Mouse (Mus musculus): ENCODE results near the gene Ramac. TPM values are rescaled to one million over a fixed set of nuclear protein-coding genes. Genes with fewer than 3 reads are reported as not detected.

The Ramac gene
- polyA plus RNA-seq, 1 experiment from 2014 or later = 140 TPM

DNA sequence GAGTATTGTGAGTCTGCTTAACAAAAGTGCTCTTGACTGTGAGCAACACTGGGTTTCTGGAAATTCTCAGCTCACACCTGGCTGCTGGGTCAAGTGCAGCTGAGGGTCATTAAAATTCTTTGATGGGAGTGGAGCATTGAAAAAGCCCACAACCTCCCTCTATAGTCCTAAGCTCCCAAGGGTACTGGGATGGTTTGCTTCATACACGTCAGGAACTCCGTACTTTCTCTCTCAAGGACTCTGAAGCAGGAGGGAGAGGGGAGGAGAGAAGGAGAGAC is 36.1 kb upstream of the Ramac start:
- DNase-seq (ENCODE audit: low spot score) = peak; percentile 88
- Histone ChIP-seq H3K9ac (replicated peaks; ENCODE audit: low read depth) (no peak overlapping the region), H3K27ac (ENCODE audit: low read length) (no peak overlapping the region)

DNA sequence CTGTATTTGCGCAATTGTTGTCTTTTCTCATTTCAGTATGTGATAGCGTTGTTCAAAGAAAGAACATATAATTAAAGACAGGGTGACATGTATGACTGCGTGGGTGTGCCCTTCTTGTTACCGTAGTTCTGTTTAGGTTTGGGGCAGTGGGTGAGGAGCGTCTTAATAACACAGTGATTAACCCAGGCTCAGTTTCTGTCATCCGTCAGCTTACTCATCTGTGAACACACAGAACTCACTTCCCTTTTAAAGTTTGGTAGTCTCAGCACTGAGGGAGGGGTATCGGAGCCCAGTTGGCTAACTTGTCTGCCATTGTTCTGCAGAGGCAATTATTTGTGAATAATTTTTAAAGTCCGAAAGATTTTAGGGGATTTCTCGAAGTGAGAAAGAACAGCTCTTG is 35.0 kb upstream of the Ramac start:
- H3K27me3 ChIP-seq (replicated peaks; ENCODE audit: insufficient read depth, low read length) = no peaks in the 10 kb centered on the region
- H3K9ac ChIP-seq (replicated peaks; ENCODE audit: low read depth) = no peak overlapping the region
- no peak for TF ChIP-seq CTCF (IDR thresholded peaks at IDR 0.05)
- TF ChIP-seq EP300 (IDR thresholded peaks at IDR 0.05) = no peak
- no peak overlapping the region for H3K4me2 ChIP-seq (replicated peaks; ENCODE audit: low read depth, low read length)
- H3K36me3 ChIP-seq (ENCODE audit: insufficient read depth, low read length) = no peaks in the 10 kb centered on the region
- H3K27ac ChIP-seq (ENCODE audit: low read length) = no peak overlapping the region
- no peak overlapping the region for H3K4me3 ChIP-seq (ENCODE audit: low read depth, low read length)
- 66% methylated on average over 9 of the region's 9 CpGs for WGBS
- H3K9me3 ChIP-seq (ENCODE audit: low read length) = no peaks in the 10 kb centered on the region
- no peaks in the 10 kb centered on the region for H3K4me1 ChIP-seq (ENCODE audit: insufficient read depth, low read depth, low read length)
- ATAC-seq = no peak
- no peak for DNase-seq (ENCODE audit: low spot score)

More for the DNA sequence above, 36.1 kb upstream of the Ramac start:
- TF ChIP-seq CTCF (IDR thresholded peaks at IDR 0.05) (no peak), EP300 (IDR thresholded peaks at IDR 0.05) (peak; percentile 36; the same call in 1 of the 2 replicates)
- H3K36me3 ChIP-seq (ENCODE audit: insufficient read depth, low read length) = no peaks in the 10 kb centered on the region
- 50% methylated on average over 2 of the region's 2 CpGs for WGBS
- no peaks in the 10 kb centered on the region for H3K9me3 ChIP-seq (ENCODE audit: low read length)
- no peaks in the 10 kb centered on the region for H3K27me3 ChIP-seq (replicated peaks; ENCODE audit: insufficient read depth, low read length)
- peak; percentile 92 for ATAC-seq
- no peaks in the 10 kb centered on the region for H3K4me1 ChIP-seq (ENCODE audit: insufficient read depth, low read depth, low read length)
- no peak overlapping the region for H3K4me3 ChIP-seq (ENCODE audit: low read depth, low read length)
- peak overlapping the region; percentile 18; the same call in 1 of the 2 replicates for H3K4me2 ChIP-seq (replicated peaks; ENCODE audit: low read depth, low read length)

DNA sequence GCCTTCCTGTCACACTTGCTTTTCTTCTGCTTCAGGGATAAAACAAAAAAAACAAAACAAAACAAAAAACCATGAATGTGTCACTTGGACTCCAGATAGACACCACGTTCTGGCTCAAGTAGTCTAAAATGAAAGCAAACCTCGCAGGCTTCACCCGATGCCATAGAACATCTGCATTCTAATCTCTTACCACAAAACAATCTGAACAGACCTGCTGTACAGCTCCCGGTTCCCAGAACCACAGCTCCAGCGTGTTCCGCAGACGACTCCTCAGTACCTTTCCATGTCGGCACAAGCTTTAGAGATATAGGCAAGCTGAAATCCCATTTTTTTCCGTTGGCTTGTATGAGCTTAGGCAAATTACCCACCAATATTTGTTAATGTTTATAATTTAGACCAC is 32.9 kb upstream of the Ramac start:
- ATAC-seq (no peak), DNase-seq (ENCODE audit: low spot score) (no peak)
- TF ChIP-seq CTCF (IDR thresholded peaks at IDR 0.05) = no peak
- TF ChIP-seq EP300 (IDR thresholded peaks at IDR 0.05) = no peak
- Histone ChIP-seq H3K36me3 (ENCODE audit: insufficient read depth, low read length) (no peaks in the 10 kb centered on the region), H3K4me3 (ENCODE audit: low read depth, low read length) (no peak overlapping the region), H3K4me1 (ENCODE audit: insufficient read depth, low read depth, low read length) (no peaks in the 10 kb centered on the region), H3K9ac (replicated peaks; ENCODE audit: low read depth) (no peak overlapping the region), H3K9me3 (ENCODE audit: low read length) (no peaks in the 10 kb centered on the region), H3K27ac (ENCODE audit: low read length) (no peak overlapping the region), H3K27me3 (replicated peaks; ENCODE audit: insufficient read depth, low read length) (no peaks in the 10 kb centered on the region), H3K4me2 (replicated peaks; ENCODE audit: low read depth, low read length) (no peak overlapping the region)
- 62% methylated on average over 9 of the region's 9 CpGs for WGBS

DNA sequence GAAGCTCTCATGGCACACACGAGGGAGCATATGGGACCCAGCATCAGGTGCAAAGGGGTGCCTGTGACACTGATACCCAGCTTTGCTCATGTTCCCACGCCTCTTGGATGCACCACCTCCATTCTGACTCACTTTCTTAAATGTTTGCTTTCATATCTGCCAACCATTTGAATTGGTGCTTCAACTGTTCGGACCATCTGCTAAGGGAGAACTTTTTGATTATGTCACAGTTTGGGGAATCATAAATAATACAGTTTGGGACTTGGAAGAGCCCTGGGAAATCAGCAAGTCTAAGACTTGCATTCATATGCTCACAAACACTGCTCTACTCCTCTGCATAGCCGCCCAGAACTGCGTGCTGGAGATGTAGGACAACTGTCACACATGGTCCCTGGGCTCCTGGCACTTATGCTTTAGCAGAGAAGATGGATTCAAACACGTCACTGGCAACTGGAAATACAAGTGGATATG is 31.5 kb upstream of the Ramac start:
- no peak overlapping the region for H3K9ac ChIP-seq (replicated peaks; ENCODE audit: low read depth)
- no peak overlapping the region for H3K27ac ChIP-seq (ENCODE audit: low read length)
- no peaks in the 10 kb centered on the region for H3K9me3 ChIP-seq (ENCODE audit: low read length)
- no peak overlapping the region for H3K4me2 ChIP-seq (replicated peaks; ENCODE audit: low read depth, low read length)
- no peak for DNase-seq (ENCODE audit: low spot score)
- WGBS = 61% methylated on average over 6 of the region's 6 CpGs
- no peaks in the 10 kb centered on the region for H3K27me3 ChIP-seq (replicated peaks; ENCODE audit: insufficient read depth, low read length)
- no peak overlapping the region for H3K4me3 ChIP-seq (ENCODE audit: low read depth, low read length)
- H3K36me3 ChIP-seq (ENCODE audit: insufficient read depth, low read length) = no peaks in the 10 kb centered on the region
- no peaks in the 10 kb centered on the region for H3K4me1 ChIP-seq (ENCODE audit: insufficient read depth, low read depth, low read length)
- TF ChIP-seq CTCF (IDR thresholded peaks at IDR 0.05) = no peak
- no peak for TF ChIP-seq EP300 (IDR thresholded peaks at IDR 0.05)
- no peak for ATAC-seq

DNA sequence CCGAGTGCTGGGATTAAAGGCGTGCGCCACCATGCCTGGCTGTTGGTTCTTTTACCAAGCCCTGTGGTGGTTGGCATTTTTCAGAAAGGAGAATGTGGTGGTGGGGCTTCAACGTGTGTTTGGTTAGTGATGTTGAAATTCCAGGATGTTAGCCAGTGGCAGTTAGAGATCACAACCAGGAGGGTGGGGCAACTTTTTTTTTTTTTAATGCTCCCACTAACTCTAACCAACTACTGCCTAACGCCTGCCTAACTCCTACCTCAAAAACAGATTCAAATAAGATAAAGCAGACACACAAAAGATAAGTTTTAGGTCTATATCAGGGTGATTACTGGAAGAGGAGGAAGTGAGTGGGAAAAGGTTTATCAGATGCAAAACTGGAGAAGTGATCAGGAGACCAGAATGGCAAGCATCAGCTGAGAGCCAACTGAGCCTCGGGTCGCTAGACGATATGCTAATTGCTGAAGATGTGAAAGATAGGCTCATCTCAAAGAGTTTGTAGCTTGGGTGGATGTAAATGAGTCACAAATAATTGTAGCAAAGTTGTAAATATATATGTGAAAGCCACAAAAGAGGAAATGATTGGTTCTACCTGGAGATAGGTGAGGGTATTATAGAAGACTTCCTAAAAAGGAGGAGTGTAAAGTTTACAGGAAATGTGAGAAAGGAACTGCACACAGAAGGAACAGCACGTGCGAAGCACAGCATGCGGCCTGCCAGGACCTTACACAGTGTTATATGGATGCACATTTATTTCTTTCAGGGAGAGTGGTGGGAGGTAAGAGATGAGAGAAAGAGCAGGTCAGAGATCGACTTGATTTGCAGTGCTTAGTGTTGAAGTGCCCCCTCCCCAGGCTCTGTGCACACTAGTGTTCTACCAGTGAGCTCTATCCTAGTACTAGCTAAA is 30.3 kb upstream of the Ramac start:
- 78% methylated on average over 12 of the region's 12 CpGs for WGBS
- H3K4me2 ChIP-seq (replicated peaks; ENCODE audit: low read depth, low read length) = no peak overlapping the region
- no peaks in the 10 kb centered on the region for H3K36me3 ChIP-seq (ENCODE audit: insufficient read depth, low read length)
- H3K9me3 ChIP-seq (ENCODE audit: low read length) = no peaks in the 10 kb centered on the region
- ATAC-seq = no peak
- H3K27me3 ChIP-seq (replicated peaks; ENCODE audit: insufficient read depth, low read length) = no peaks in the 10 kb centered on the region
- no peaks in the 10 kb centered on the region for H3K4me1 ChIP-seq (ENCODE audit: insufficient read depth, low read depth, low read length)
- TF ChIP-seq EP300 (IDR thresholded peaks at IDR 0.05) (no peak), CTCF (IDR thresholded peaks at IDR 0.05) (no peak)
- H3K27ac ChIP-seq (ENCODE audit: low read length) = no peak overlapping the region
- DNase-seq (ENCODE audit: low spot score) = no peak
- no peak overlapping the region for H3K9ac ChIP-seq (replicated peaks; ENCODE audit: low read depth)
- H3K4me3 ChIP-seq (ENCODE audit: low read depth, low read length) = no peak overlapping the region

DNA sequence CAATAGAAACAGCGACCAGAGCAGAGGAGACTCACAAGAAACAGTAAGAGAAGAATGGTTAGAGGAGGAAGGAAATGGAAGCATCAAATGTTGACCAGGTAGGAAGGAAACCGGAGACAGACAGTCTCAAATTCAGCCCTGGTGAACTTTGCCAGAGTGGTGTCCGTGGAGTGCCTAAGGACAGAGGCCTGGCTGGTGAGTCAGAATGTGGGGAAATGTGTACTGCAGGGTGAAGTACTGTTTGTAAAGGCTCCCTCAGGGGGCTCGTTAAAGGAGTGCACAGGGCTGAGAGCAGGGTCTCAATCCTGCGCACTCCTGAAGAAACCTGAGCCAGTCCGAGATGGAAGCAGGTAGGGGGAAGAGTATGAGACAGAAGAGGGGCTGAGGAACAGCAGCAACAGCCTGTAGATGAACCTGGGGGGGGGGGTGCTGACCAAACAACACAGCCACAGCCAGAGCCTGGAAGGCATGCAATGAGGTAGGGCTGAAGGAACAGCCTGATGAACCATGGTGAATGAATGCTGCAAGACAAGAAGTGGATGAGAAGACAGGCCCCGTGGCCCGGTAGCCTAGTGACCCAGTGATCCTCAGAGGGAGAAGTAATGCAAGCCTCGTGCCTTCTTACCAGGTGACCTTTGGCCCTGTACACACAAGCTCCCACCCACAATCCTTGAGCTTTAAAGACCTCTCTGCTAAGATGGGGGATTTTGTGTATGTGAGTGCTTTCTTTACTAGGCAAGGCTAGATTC is 27.3 kb upstream of the Ramac start:
- peak; percentile 40 for DNase-seq (ENCODE audit: low spot score)
- Histone ChIP-seq H3K36me3 (ENCODE audit: insufficient read depth, low read length) (no peaks in the 10 kb centered on the region), H3K4me3 (ENCODE audit: low read depth, low read length) (no peak overlapping the region), H3K9me3 (ENCODE audit: low read length) (no peaks in the 10 kb centered on the region), H3K4me2 (replicated peaks; ENCODE audit: low read depth, low read length) (no peak overlapping the region), H3K27ac (ENCODE audit: low read length) (no peak overlapping the region), H3K4me1 (ENCODE audit: insufficient read depth, low read depth, low read length) (no peaks in the 10 kb centered on the region), H3K9ac (replicated peaks; ENCODE audit: low read depth) (no peak overlapping the region), H3K27me3 (replicated peaks; ENCODE audit: insufficient read depth, low read length) (no peaks in the 10 kb centered on the region)
- WGBS = 43% methylated on average over 9 of the region's 9 CpGs
- ATAC-seq = peak; percentile 52
- TF ChIP-seq EP300 (IDR thresholded peaks at IDR 0.05) = no peak
- TF ChIP-seq CTCF (IDR thresholded peaks at IDR 0.05) = no peak

Measured in lung, postnatal 0 days (tissue).